Mouse (Mus musculus): ENCODE measurements around the gene Tax1bp1. TPM values are rescaled to one million over a fixed set of nuclear protein-coding genes. Genes with fewer than 3 reads are reported as not detected.

Gene Tax1bp1
- total and polyA plus RNA-seq, 3 experiments = 42.2 to 61.7 (median 61.6) TPM

DNA sequence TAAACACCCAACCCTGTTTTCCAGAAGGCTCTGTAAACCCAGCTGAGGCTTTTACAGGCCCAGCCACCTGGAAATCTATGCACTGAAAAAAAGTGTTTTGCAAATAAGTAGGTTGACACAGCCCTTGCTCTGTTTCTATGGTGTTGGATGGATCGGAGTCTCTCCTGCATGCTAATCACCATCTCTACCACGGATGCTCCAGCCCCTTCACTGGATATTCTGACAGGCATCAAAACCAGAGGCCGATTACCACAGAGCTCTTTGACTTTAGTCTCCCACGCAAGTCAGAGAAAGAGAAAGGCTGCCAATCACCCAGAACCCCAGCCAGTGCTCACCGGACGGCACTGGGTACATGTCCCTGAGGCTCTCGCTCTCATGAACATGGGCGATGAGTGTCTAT, 63.5 kb downstream of the Tax1bp1 start:
- Histone ChIP-seq H3K4me1 (ENCODE audit: control insufficient read depth in 1 of 2, insufficient read depth in 2 of 2) (peaks cover 0 to 34% of the 10 kb centered on the region in 2 experiments; a peak in 3 of 4 replicates), H3K9me3 (replicated peaks; ENCODE audit: low read length) (no peaks in the 10 kb centered on the region), H3K36me3 (replicated peaks in 1 of 2; ENCODE audit: control insufficient read depth in 1 of 2, insufficient read depth in 1 of 2, low read length in 1 of 2) (peaks cover 0 to 6% of the 10 kb centered on the region in 2 experiments), H3K27me3 (replicated peaks) (no peaks in the 10 kb centered on the region), H3K9ac (ENCODE audit: insufficient read depth, low read depth) (no peak overlapping the region), H3K4me2 (ENCODE audit: insufficient read depth, low read depth, poor library complexity, severe bottlenecking) (no peak overlapping the region), H3K27ac (ENCODE audit: insufficient read depth, low read depth) (no peak overlapping the region), H3K4me3 (replicated peaks in 1 of 3; ENCODE audit: low read depth in 2 of 3, low read length in 2 of 3, poor library complexity in 1 of 3) (no peak overlapping the region), H3K79me2 (replicated peaks; ENCODE audit: control insufficient read depth, extremely low read depth, insufficient read depth, poor library complexity, severe bottlenecking) (no peaks in the 10 kb centered on the region)
- dilution Hi-C loops (cut with MboI; ENCODE audit: extremely low pct_ligation_motif_present, extremely low pct_unique_long_range_greater_than_20kb, low sequenced_read_pairs) (no loop called here), in situ Hi-C loops (cut with MboI; ENCODE audit: low pct_ligation_motif_present, low pct_unique_long_range_greater_than_20kb, low sequenced_read_pairs) (no loop called here)
- no peak for DNase-seq (ENCODE audit: extremely low read depth)
- TF ChIP-seq MAX (IDR thresholded peaks at IDR 0.05; ENCODE audit: low read length) = no peak
- no peak for TF ChIP-seq E2F4 (IDR thresholded peaks at IDR 0.05; ENCODE audit: insufficient replicate concordance, low read depth, low read length)
- TF ChIP-seq TCF12 (IDR thresholded peaks at IDR 0.05; ENCODE audit: low read depth, low read length) = no peak
- no peak for TF ChIP-seq NRF1 (IDR thresholded peaks at IDR 0.05; ENCODE audit: low read depth, low read length)
- no peak for TF ChIP-seq ELF1 (IDR thresholded peaks at IDR 0.05; ENCODE audit: low read depth, low read length)
- TF ChIP-seq ZC3H11A (IDR thresholded peaks at IDR 0.05; ENCODE audit: low read depth, low read length) = no peak
- TF ChIP-seq CHD1 (IDR thresholded peaks at IDR 0.05; ENCODE audit: low read depth, low read length) = no peak
- no peak for TF ChIP-seq POLR2AphosphoS2 (IDR thresholded peaks at IDR 0.05; ENCODE audit: low read depth, low read length)
- no peak for TF ChIP-seq CHD2 (IDR thresholded peaks at IDR 0.05; ENCODE audit: low read length)
- no peak for TF ChIP-seq SMC3 (IDR thresholded peaks at IDR 0.05; ENCODE audit: low read depth, low read length)

DNA sequence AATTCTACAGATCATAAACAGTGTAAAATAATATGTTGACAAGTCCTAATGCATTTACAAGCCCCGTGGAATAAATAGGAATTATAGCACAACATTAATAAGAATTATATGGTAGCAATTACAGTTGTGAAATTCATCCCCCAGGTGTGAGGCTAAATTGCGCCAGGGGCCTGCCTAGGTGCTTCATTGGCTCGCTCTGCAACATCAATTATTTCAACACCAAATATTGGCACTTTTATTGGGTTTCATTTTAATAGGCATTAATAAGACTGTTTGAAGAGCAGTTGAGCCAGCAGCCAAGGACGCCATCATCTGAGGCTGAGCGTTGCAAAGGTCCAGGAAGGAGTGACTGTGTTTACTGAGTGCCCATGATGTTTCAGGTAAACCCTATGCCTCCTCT, 65.0 kb downstream of the Tax1bp1 start:
- H3K36me3 ChIP-seq (replicated peaks in 1 of 2; ENCODE audit: control insufficient read depth in 1 of 2, insufficient read depth in 1 of 2, low read length in 1 of 2) = peaks cover 0 to 2% of the 10 kb centered on the region in 2 experiments
- TF ChIP-seq ETS1 (conservative IDR thresholded peaks at IDR 0.05; ENCODE audit: low read depth, low read length) (no peak), POLR2A (IDR thresholded peaks at IDR 0.05; ENCODE audit: low read depth, low read length) (no peak), MAX (IDR thresholded peaks at IDR 0.05; ENCODE audit: low read length) (no peak), ZMIZ1 (IDR thresholded peaks at IDR 0.05; ENCODE audit: low read depth, low read length) (no peak), TCF12 (IDR thresholded peaks at IDR 0.05; ENCODE audit: low read depth, low read length) (no peak), E2F4 (IDR thresholded peaks at IDR 0.05; ENCODE audit: insufficient replicate concordance, low read depth, low read length) (no peak), SIN3A (IDR thresholded peaks at IDR 0.05; ENCODE audit: low read length) (no peak), KAT2A (IDR thresholded peaks at IDR 0.05; ENCODE audit: insufficient replicate concordance, low read length) (no peak), ELF1 (IDR thresholded peaks at IDR 0.05; ENCODE audit: low read depth, low read length) (no peak), MAZ (IDR thresholded peaks at IDR 0.05; ENCODE audit: low read depth, low read length) (no peak), CHD2 (IDR thresholded peaks at IDR 0.05; ENCODE audit: low read length) (no peak), IRF4 (IDR thresholded peaks at IDR 0.05; ENCODE audit: low read depth, low read length) (no peak), BHLHE40 (IDR thresholded peaks at IDR 0.05; ENCODE audit: low read depth, low read length) (no peak)
- H3K9ac ChIP-seq (ENCODE audit: insufficient read depth, low read depth) = no peak overlapping the region
- no peak overlapping the region for H3K4me3 ChIP-seq (replicated peaks in 1 of 3; ENCODE audit: low read depth in 2 of 3, low read length in 2 of 3, poor library complexity in 1 of 3)
- no peak overlapping the region for H3K27ac ChIP-seq (ENCODE audit: insufficient read depth, low read depth)
- H3K4me2 ChIP-seq (ENCODE audit: insufficient read depth, low read depth, poor library complexity, severe bottlenecking) = no peak overlapping the region
- in situ Hi-C loops (cut with MboI; ENCODE audit: low pct_ligation_motif_present, low pct_unique_long_range_greater_than_20kb, low sequenced_read_pairs) = no loop called here
- no peak for DNase-seq (ENCODE audit: extremely low read depth)
- dilution Hi-C loops (cut with MboI; ENCODE audit: extremely low pct_ligation_motif_present, extremely low pct_unique_long_range_greater_than_20kb, low sequenced_read_pairs) = no loop called here
- H3K79me2 ChIP-seq (replicated peaks; ENCODE audit: control insufficient read depth, extremely low read depth, insufficient read depth, poor library complexity, severe bottlenecking) = no peaks in the 10 kb centered on the region
- H3K4me1 ChIP-seq (ENCODE audit: control insufficient read depth in 1 of 2, insufficient read depth in 2 of 2) = peaks cover 0 to 34% of the 10 kb centered on the region in 2 experiments; a peak in 3 of 4 replicates
- H3K9me3 ChIP-seq (replicated peaks; ENCODE audit: low read length) = no peaks in the 10 kb centered on the region
- no peaks in the 10 kb centered on the region for H3K27me3 ChIP-seq (replicated peaks)
